In genomic region chr4:106968910-106969309, GRCm38 (mm10) we compare ENCODE assay signal across 20 mouse cellular contexts. TPM values are rescaled to one million over a fixed set of nuclear protein-coding genes. Genes with fewer than 3 reads are reported as not detected.
A peak's percentile ranks its signal among the peaks of the same experiment; 100 is the strongest.
DNase-seq lines count a peak whose midpoint lies in the region; ATAC-seq and TF ChIP-seq lines count a peak whose summit lies in the region.
"Had no signal": no experiment of that assay in that cellular context is flagged by ENCODE, and none has a peak within 500 bp of the region (broad histone marks: within the 10 kb centered on the region; RNA-seq: fewer than 3 reads in every experiment).

No protein-coding gene starts in this region.

- no peaks in the 10 kb centered on the region for H3K27me3 ChIP-seq in midbrain, embryonic 13.5 days
- no peaks in the 10 kb centered on the region for H3K27me3 ChIP-seq in midbrain, embryonic 10.5 days (ENCODE audit: low read depth, poor library complexity, severe bottlenecking)
- no peaks in the 10 kb centered on the region for H3K27me3 ChIP-seq in heart, postnatal 0 days (ENCODE audit: control insufficient read depth, insufficient read depth, low read length)
- no peaks in the 10 kb centered on the region for H3K27me3 ChIP-seq in neural tube, embryonic 15.5 days (replicated peaks)
- H3K27me3 ChIP-seq: embryonic facial prominence, embryonic 12.5 days; hindbrain, embryonic 15.5 days; neural tube, embryonic 13.5 days had no signal

- no peak for TF ChIP-seq CTCF in heart, postnatal 0 days (IDR thresholded peaks at IDR 0.05; ENCODE audit: low read depth)

- no peaks in the 10 kb centered on the region for H3K9me3 ChIP-seq in midbrain, embryonic 13.5 days
- no peaks in the 10 kb centered on the region for H3K9me3 ChIP-seq in midbrain, embryonic 10.5 days (replicated peaks)
- H3K9me3 ChIP-seq in heart, postnatal 0 days (replicated peaks; ENCODE audit: control insufficient read depth, low read length), result no peaks in the 10 kb centered on the region
- H3K9me3 ChIP-seq in neural tube, embryonic 15.5 days (replicated peaks), result no peaks in the 10 kb centered on the region
- H3K9me3 ChIP-seq: embryonic facial prominence, embryonic 12.5 days; forebrain, embryonic 10.5 days; hindbrain, embryonic 15.5 days; neural tube, embryonic 13.5 days had no signal

- peak overlapping the region; percentile 41; the same call in 1 of the 2 replicates for H3K27ac ChIP-seq in midbrain, embryonic 13.5 days
- H3K27ac ChIP-seq in midbrain, embryonic 10.5 days (replicated peaks), result no peak overlapping the region
- H3K27ac ChIP-seq in heart, postnatal 0 days (ENCODE audit: low read depth), result peak overlapping the region; percentile 82
- no peak overlapping the region for H3K27ac ChIP-seq in neural tube, embryonic 15.5 days (replicated peaks)
- H3K27ac ChIP-seq: embryonic facial prominence, embryonic 12.5 days; forebrain, embryonic 10.5 days; hindbrain, embryonic 15.5 days; neural tube, embryonic 13.5 days had no signal

- peak; percentile 50 for DNase-seq in gastrocnemius, adult 18-20 months (ENCODE audit: low spot score)
- no peak for DNase-seq in gastrocnemius, postnatal 4 days (ENCODE audit: low spot score in 2 of 2)
- no peak for DNase-seq in midbrain, embryonic 10.5 days (ENCODE audit: low spot score)
- DNase-seq in heart, postnatal 0 days (ENCODE audit: low spot score), result peak; percentile 88
- DNase-seq in cerebellum, postnatal 10 days, result no peak
- no peak for DNase-seq in urinary bladder, adult 18-20 months (ENCODE audit: low spot score in 2 of 2)
- DNase-seq: adrenal gland, postnatal 14 days; cerebellum, adult 11-12 months; cerebellum, postnatal 36 days; kidney, adult 11 months; kidney, postnatal 14 days; lung, postnatal 10 days; right cerebral cortex, postnatal 14 days; thymus, adult 2 months had no signal

- no peak overlapping the region for H3K4me2 ChIP-seq in midbrain, embryonic 13.5 days (replicated peaks)
- H3K4me2 ChIP-seq in heart, postnatal 0 days (ENCODE audit: low read depth, low read length), result 0 out of 2 replicates have a peak overlapping the region, but pooled peaks have one; percentile 21
- no peak overlapping the region for H3K4me2 ChIP-seq in neural tube, embryonic 15.5 days
- H3K4me2 ChIP-seq: embryonic facial prominence, embryonic 12.5 days; hindbrain, embryonic 15.5 days; neural tube, embryonic 13.5 days had no signal

- TF ChIP-seq EP300 in heart, postnatal 0 days (IDR thresholded peaks at IDR 0.05; ENCODE audit: low read depth), result no peak

- H3K4me3 ChIP-seq in midbrain, embryonic 13.5 days (replicated peaks), result no peak overlapping the region
- no peak overlapping the region for H3K4me3 ChIP-seq in midbrain, embryonic 10.5 days
- no peak overlapping the region for H3K4me3 ChIP-seq in heart, postnatal 0 days (ENCODE audit: low read depth, low read length)
- no peak overlapping the region for H3K4me3 ChIP-seq in neural tube, embryonic 15.5 days (replicated peaks)
- H3K4me3 ChIP-seq: embryonic facial prominence, embryonic 12.5 days; forebrain, embryonic 10.5 days; hindbrain, embryonic 15.5 days; neural tube, embryonic 13.5 days had no signal

- no peak for ATAC-seq in midbrain, embryonic 13.5 days
- peak; percentile 89 for ATAC-seq in heart, postnatal 0 days (ENCODE audit: insufficient read depth, low read depth)
- ATAC-seq in neural tube, embryonic 15.5 days (ENCODE audit: low FRiP score), result no peak

- H3K4me1 ChIP-seq in midbrain, embryonic 13.5 days (replicated peaks), result peaks cover 98% of the 10 kb centered on the region
- peaks cover 83% of the 10 kb centered on the region for H3K4me1 ChIP-seq in midbrain, embryonic 10.5 days
- peaks cover 26% of the 10 kb centered on the region for H3K4me1 ChIP-seq in heart, postnatal 0 days (ENCODE audit: control insufficient read depth, insufficient read depth)
- peaks cover 48% of the 10 kb centered on the region for H3K4me1 ChIP-seq in neural tube, embryonic 15.5 days

- H3K36me3 ChIP-seq in midbrain, embryonic 13.5 days, result peaks cover 4% of the 10 kb centered on the region; the same call in 1 of the 2 replicates
- peaks cover 53% of the 10 kb centered on the region for H3K36me3 ChIP-seq in midbrain, embryonic 10.5 days
- no peaks in the 10 kb centered on the region for H3K36me3 ChIP-seq in heart, postnatal 0 days (replicated peaks; ENCODE audit: control insufficient read depth, insufficient read depth, low read length)
- no peaks in the 10 kb centered on the region for H3K36me3 ChIP-seq in neural tube, embryonic 15.5 days
- H3K36me3 ChIP-seq: hindbrain, embryonic 15.5 days had no signal

- H3K9ac ChIP-seq in midbrain, embryonic 13.5 days (replicated peaks), result no peak overlapping the region
- H3K9ac ChIP-seq in heart, postnatal 0 days (replicated peaks; ENCODE audit: low read depth, low read length), result peak overlapping the region; percentile 27; the same call in 1 of the 2 replicates
- H3K9ac ChIP-seq in neural tube, embryonic 15.5 days (replicated peaks), result no peak overlapping the region
- H3K9ac ChIP-seq: embryonic facial prominence, embryonic 12.5 days; hindbrain, embryonic 15.5 days; neural tube, embryonic 13.5 days had no signal

- WGBS in midbrain, embryonic 13.5 days, result 72% methylated on average over 8 of the region's 8 CpGs
- WGBS in midbrain, embryonic 10.5 days, result 88% methylated on average over 8 of the region's 8 CpGs
- WGBS in heart, postnatal 0 days, result 29% methylated on average over 8 of the region's 8 CpGs
- 69% methylated on average over 8 of the region's 8 CpGs for WGBS in neural tube, embryonic 15.5 days

RNA-seq across cellular contexts. Expression of gene Ssbp3, which starts 58.4 kb away (rescaled TPM):
- total RNA-seq in gastrocnemius, adult 18-20 months (2021), result 10 to 100 TPM; 20.5 to 25.5 TPM
- total RNA-seq in gastrocnemius, postnatal 4 days (2021), result 10 to 100 TPM; 65.7 to 73.4 TPM
- 192 and 229 TPM in 2 replicates for polyA plus RNA-seq in midbrain, embryonic 13.5 days (2015; fragmentation: Nextera tagmentation; extraction: Ambion mirVana)
- 119 and 136 TPM in 2 replicates for polyA plus RNA-seq in midbrain, embryonic 10.5 days (2016; fragmentation: Nextera tagmentation; extraction: Ambion mirVana)
- 35.6 and 41.1 TPM in 2 replicates for total RNA-seq in heart, postnatal 0 days (2014; rRNA removed; ENCODE audit: low replicate concordance)
- polyA plus RNA-seq in heart, postnatal 0 days (2015; fragmentation: Nextera tagmentation; extraction: Ambion mirVana), result 25.9 and 29.0 TPM in 2 replicates
- polyA plus RNA-seq in neural tube, embryonic 15.5 days (2015; fragmentation: Nextera tagmentation; extraction: Ambion mirVana), result 118 and 130 TPM in 2 replicates

Comparison
In these comparisons a context has a peak if more than half of its experiments do, and no peak if none do; other contexts are left out.
1. DNase-seq: peak in gastrocnemius, adult 18-20 months (single experiment) and heart, postnatal 0 days (single experiment); none in gastrocnemius, postnatal 4 days (0 of 2), midbrain, embryonic 10.5 days (single experiment), cerebellum, postnatal 10 days (0 of 2) and urinary bladder, adult 18-20 months (0 of 2).
2. H3K27ac ChIP-seq: peak in midbrain, embryonic 13.5 days (single experiment) and heart, postnatal 0 days (single experiment); none in midbrain, embryonic 10.5 days (single experiment) and neural tube, embryonic 15.5 days (single experiment).